Mouse (Mus musculus): ENCODE measurements around the gene Rnf8.
A peak's percentile ranks its signal among the peaks of the same experiment; 100 is the strongest.
"Not testable (repeated sequence)": the region's sequence is repeated elsewhere in the genome, so short reads cannot be mapped to it uniquely, and the experiment has no call there.

Gene Rnf8

DNA sequence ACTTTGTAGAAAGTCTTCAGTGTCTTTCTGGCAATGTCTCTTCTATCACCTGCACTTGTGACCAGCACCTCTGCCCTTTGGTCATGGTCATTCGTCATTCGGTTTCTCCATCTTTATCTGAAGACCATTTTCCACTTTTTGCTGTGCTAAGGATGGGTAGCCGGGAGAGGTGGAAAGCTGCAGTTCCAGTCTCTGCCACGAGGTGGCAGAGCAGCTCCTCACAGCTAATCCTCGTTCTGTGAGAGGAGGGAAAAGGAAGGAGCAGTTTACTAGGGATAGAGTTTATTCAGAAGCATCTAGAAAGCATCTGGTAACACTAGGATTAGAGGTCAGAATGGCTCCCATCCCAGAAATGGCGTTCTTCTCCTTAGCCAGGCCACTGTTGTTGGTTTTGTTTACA lies 11.3 kb upstream of the Rnf8 start:
- Histone ChIP-seq H3K4me3 (replicated peaks; ENCODE audit: low read length) (no peak overlapping the region), H3K27me3 (ENCODE audit: insufficient read depth, low read length) (no peaks in the 10 kb centered on the region), H3K4me1 (replicated peaks; ENCODE audit: low read depth, low read length) (peaks cover 58% of the 10 kb centered on the region), H3K36me3 (ENCODE audit: insufficient read depth, low read length) (peaks cover 39% of the 10 kb centered on the region), H3K9me3 (ENCODE audit: low read length) (peaks cover 3% of the 10 kb centered on the region; the same call in 1 of the 2 replicates)
- TF ChIP-seq NANOG (IDR thresholded peaks at IDR 0.05; ENCODE audit: borderline replicate concordance, low read length): no peak
- TF ChIP-seq CTCF (conservative IDR thresholded peaks at IDR 0.05; ENCODE audit: low read length): peak; percentile 96
- TF ChIP-seq POU5F1 (IDR thresholded peaks at IDR 0.05; ENCODE audit: borderline replicate concordance, low read length): no peak

DNA sequence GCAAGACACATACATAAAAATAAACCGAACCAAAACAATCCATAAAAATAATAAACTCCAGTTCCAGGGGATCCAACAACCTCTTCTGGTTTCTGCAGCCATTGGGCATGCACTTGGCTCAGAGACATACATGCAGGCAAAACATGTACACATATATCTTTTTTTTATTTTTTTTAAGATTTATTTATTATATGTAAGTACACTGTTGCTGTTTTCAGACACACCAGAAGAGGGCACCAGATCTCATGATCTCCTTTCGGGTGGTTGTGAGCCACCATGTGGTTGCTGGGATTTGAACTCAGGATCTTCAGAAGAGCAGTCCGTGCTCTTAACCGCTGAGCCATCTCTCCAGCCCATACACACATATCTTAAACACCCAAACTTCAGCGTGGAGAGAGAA lies 1.1 kb upstream of the Rnf8 start:
- not testable (repeated sequence) for H3K9me3 ChIP-seq (ENCODE audit: low read length)

DNA sequence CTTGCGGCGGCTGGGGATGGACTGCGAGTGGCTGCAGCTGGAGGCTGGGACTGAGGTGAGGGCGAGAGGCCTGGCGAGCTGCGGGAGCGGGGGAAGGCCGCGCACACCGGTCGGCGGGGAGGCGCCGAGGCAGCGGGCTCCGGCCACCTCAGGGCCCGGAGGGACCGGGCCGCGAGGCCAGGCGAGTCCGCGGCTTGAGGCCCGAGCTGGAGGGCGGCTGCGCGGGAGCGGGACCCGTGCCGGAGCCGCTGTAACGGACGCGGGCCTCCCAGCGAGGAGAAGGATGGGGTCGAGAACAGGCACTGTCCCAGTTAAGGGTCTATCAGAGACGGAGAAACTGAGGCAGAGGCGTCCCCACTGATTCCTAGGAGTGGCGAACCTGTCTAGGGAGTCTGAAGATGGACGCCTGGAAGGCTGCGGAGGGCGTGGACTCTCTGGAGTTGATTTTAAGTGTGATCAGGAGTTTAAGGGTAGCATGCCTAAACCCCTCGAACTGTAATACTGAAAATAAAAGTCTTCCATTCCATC lies 498 bp downstream of the Rnf8 start:
- H3K9me3 ChIP-seq (ENCODE audit: low read length): no peaks in the 10 kb centered on the region
- H3K4me1 ChIP-seq (replicated peaks; ENCODE audit: low read depth, low read length): peaks cover 52% of the 10 kb centered on the region
- TF ChIP-seq POU5F1 (IDR thresholded peaks at IDR 0.05; ENCODE audit: borderline replicate concordance, low read length) (no peak), NANOG (IDR thresholded peaks at IDR 0.05; ENCODE audit: borderline replicate concordance, low read length) (no peak), CTCF (conservative IDR thresholded peaks at IDR 0.05; ENCODE audit: low read length) (no peak)

More for the DNA sequence above, 1.1 kb upstream of the Rnf8 start:
- H3K27me3 ChIP-seq (ENCODE audit: insufficient read depth, low read length); H3K36me3 ChIP-seq (ENCODE audit: insufficient read depth, low read length); H3K4me3 ChIP-seq (replicated peaks; ENCODE audit: low read length): not testable (repeated sequence)
- peaks cover 51% of the 10 kb centered on the region for H3K4me1 ChIP-seq (replicated peaks; ENCODE audit: low read depth, low read length)
- TF ChIP-seq CTCF (conservative IDR thresholded peaks at IDR 0.05; ENCODE audit: low read length): peak; percentile 22

DNA sequence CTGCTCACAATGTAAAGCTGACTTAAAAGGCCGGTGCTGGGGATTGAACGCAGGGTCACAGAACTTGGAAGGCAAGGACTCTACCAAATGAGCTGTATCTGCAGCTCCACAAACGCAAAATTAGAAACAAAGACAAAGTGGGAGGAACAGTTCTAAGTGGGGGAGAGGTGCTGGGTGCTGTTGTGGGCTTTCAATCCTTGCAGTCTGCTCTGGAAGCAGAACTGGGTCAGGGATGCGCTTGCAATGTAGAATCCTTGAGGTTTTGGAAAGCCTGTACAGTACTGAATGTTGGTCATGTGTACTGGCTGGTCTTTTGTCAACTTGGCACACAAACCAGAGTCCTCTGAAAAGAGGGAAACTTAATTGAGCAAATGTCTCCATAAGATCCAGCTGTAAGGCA lies 1.0 kb downstream of the Rnf8 start:
- Histone ChIP-seq H3K27me3 (ENCODE audit: insufficient read depth, low read length) (no peaks in the 10 kb centered on the region), H3K36me3 (ENCODE audit: insufficient read depth, low read length) (peaks cover 27% of the 10 kb centered on the region), H3K9me3 (ENCODE audit: low read length) (no peaks in the 10 kb centered on the region), H3K4me3 (replicated peaks; ENCODE audit: low read length) (peak overlapping the region; percentile 90), H3K4me1 (replicated peaks; ENCODE audit: low read depth, low read length) (peaks cover 52% of the 10 kb centered on the region)
- TF ChIP-seq NANOG (IDR thresholded peaks at IDR 0.05; ENCODE audit: borderline replicate concordance, low read length) (no peak), CTCF (conservative IDR thresholded peaks at IDR 0.05; ENCODE audit: low read length) (no peak), POU5F1 (IDR thresholded peaks at IDR 0.05; ENCODE audit: borderline replicate concordance, low read length) (no peak)

More for the DNA sequence above, 498 bp downstream of the Rnf8 start:
- Histone ChIP-seq H3K4me3 (replicated peaks; ENCODE audit: low read length) (peak overlapping the region; percentile 90), H3K36me3 (ENCODE audit: insufficient read depth, low read length) (peaks cover 26% of the 10 kb centered on the region), H3K27me3 (ENCODE audit: insufficient read depth, low read length) (no peaks in the 10 kb centered on the region)

DNA sequence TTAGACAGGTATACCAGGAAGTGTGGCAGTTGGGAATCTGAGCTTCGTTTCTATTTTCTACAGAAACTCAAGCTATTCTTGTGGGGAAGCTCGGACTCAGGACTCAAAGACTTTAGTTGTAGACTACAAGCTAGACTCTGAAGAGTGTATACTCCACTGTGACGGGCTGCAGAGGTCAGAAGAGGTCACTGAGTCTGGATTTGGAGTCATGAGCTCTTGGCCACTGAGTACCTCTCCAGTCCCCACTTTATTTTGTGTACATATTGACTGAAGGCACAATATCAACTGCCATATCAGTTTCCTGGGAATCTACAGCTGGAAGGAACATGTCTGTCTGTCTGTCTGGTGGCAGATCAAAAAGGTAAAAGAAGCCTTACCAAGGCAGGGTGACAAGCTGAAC lies 4.6 kb downstream of the Rnf8 start:
- Histone ChIP-seq H3K36me3 (ENCODE audit: insufficient read depth, low read length) (peaks cover 57% of the 10 kb centered on the region), H3K4me3 (replicated peaks; ENCODE audit: low read length) (no peak overlapping the region), H3K27me3 (ENCODE audit: insufficient read depth, low read length) (no peaks in the 10 kb centered on the region), H3K9me3 (ENCODE audit: low read length) (no peaks in the 10 kb centered on the region), H3K4me1 (replicated peaks; ENCODE audit: low read depth, low read length) (peaks cover 32% of the 10 kb centered on the region)
- TF ChIP-seq POU5F1 (IDR thresholded peaks at IDR 0.05; ENCODE audit: borderline replicate concordance, low read length) (no peak), NANOG (IDR thresholded peaks at IDR 0.05; ENCODE audit: borderline replicate concordance, low read length) (no peak), CTCF (conservative IDR thresholded peaks at IDR 0.05; ENCODE audit: low read length) (no peak)

DNA sequence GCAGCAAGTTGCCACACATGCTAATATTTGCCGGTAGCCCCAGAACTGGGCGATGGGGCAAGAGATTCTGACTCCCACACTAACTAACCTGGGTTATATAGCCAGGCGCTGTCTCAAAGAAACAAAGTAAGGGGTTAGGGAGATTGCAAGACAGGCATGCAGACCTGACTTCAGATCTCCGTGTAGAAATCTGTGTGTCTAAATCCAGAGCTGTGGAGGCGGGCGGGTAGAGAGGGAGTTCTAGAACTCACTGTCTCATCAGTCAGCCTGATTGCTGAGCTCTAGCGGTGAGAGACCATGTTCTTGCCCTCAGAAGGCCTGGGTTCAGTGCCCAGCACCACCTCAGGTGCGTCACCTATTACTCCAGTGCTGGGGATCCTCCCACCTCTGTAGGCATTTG lies 8.9 kb downstream of the Rnf8 start:
- peaks cover 39% of the 10 kb centered on the region for H3K4me1 ChIP-seq (replicated peaks; ENCODE audit: low read depth, low read length)
- TF ChIP-seq CTCF (conservative IDR thresholded peaks at IDR 0.05; ENCODE audit: low read length) (no peak), NANOG (IDR thresholded peaks at IDR 0.05; ENCODE audit: borderline replicate concordance, low read length) (no peak), POU5F1 (IDR thresholded peaks at IDR 0.05; ENCODE audit: borderline replicate concordance, low read length) (no peak)
- H3K4me3 ChIP-seq (replicated peaks; ENCODE audit: low read length): no peak overlapping the region
- peaks cover 88% of the 10 kb centered on the region for H3K36me3 ChIP-seq (ENCODE audit: insufficient read depth, low read length)
- H3K9me3 ChIP-seq (ENCODE audit: low read length): no peaks in the 10 kb centered on the region
- H3K27me3 ChIP-seq (ENCODE audit: insufficient read depth, low read length): no peaks in the 10 kb centered on the region

DNA sequence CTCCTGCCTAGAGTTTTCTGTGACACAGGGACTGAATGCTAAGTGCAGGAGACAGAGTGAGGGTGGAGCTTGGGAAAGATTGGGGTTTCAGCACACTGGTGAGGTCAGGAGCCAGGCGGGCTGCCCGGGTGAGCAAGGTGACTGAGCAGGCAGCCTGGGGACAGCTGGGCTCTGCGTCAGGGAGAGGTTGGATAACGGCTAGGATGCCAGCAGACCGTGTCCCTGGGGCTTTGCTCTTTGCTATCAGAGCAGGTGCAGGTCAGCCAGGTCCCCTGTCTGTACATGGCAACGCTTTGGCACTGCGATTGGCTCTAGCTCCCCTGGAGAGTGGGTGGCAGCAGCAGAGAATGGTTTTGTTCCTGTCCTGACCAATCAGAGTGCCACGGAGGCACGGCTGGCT lies 12.7 kb downstream of the Rnf8 start:
- Histone ChIP-seq H3K9me3 (ENCODE audit: low read length) (no peaks in the 10 kb centered on the region), H3K4me1 (replicated peaks; ENCODE audit: low read depth, low read length) (peaks cover 75% of the 10 kb centered on the region), H3K27me3 (ENCODE audit: insufficient read depth, low read length) (no peaks in the 10 kb centered on the region), H3K36me3 (ENCODE audit: insufficient read depth, low read length) (peaks cover 89% of the 10 kb centered on the region), H3K4me3 (replicated peaks; ENCODE audit: low read length) (0 out of 2 replicates have a peak overlapping the region, but pooled peaks have one; percentile 17)
- TF ChIP-seq NANOG (IDR thresholded peaks at IDR 0.05; ENCODE audit: borderline replicate concordance, low read length): no peak
- TF ChIP-seq POU5F1 (IDR thresholded peaks at IDR 0.05; ENCODE audit: borderline replicate concordance, low read length): no peak
- TF ChIP-seq CTCF (conservative IDR thresholded peaks at IDR 0.05; ENCODE audit: low read length): no peak

DNA sequence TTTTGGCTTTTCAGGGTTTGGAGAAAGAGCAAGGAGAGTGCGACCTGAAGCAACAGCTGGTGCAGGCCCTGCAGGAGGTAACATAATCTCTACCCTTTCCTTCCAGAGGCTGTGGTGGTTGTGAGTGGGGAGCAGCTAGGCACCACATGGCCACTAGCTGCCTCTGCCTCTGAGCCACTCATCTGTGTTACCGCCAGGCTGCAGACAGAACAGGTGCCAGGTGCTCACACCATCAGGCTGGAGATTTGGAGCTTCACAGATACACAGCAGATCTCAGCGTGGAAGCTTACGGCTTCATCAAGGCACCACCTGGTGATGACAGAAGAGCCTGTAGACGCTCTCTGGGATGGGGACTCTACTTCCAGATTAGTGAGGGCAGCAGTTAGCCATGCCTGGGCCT lies 14.4 kb downstream of the Rnf8 start:
- H3K27me3 ChIP-seq (ENCODE audit: insufficient read depth, low read length): no peaks in the 10 kb centered on the region
- H3K9me3 ChIP-seq (ENCODE audit: low read length): no peaks in the 10 kb centered on the region
- H3K4me3 ChIP-seq (replicated peaks; ENCODE audit: low read length): no peak overlapping the region
- peaks cover 79% of the 10 kb centered on the region for H3K36me3 ChIP-seq (ENCODE audit: insufficient read depth, low read length)
- H3K4me1 ChIP-seq (replicated peaks; ENCODE audit: low read depth, low read length): peaks cover 92% of the 10 kb centered on the region
- no peak for TF ChIP-seq NANOG (IDR thresholded peaks at IDR 0.05; ENCODE audit: borderline replicate concordance, low read length)
- no peak for TF ChIP-seq CTCF (conservative IDR thresholded peaks at IDR 0.05; ENCODE audit: low read length)

DNA sequence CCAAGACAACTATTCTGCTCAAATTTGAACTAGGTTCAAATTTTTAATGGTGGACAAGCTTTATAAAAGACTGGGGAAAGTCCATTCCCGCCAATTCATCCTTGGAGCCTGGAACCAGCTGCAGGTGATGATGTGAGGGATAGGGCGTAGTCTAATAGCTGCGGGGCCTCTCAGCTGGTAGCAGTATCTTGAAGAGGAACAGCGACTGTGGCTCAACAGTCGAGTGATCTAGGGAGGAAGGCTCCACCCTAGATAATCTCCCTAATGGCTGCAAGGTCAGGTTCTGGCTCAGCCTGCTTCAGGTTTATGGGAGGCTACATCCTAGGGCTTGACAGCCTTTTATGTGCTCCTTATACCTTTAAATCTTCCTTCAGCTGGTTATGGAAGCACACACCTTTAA lies 15.0 kb downstream of the Rnf8 start:
- H3K36me3 ChIP-seq (ENCODE audit: insufficient read depth, low read length): peaks cover 79% of the 10 kb centered on the region
- H3K9me3 ChIP-seq (ENCODE audit: low read length): no peaks in the 10 kb centered on the region
- no peaks in the 10 kb centered on the region for H3K27me3 ChIP-seq (ENCODE audit: insufficient read depth, low read length)
- TF ChIP-seq NANOG (IDR thresholded peaks at IDR 0.05; ENCODE audit: borderline replicate concordance, low read length): 0 out of 2 replicates have a peak, but pooled peaks have one; percentile 13
- TF ChIP-seq POU5F1 (IDR thresholded peaks at IDR 0.05; ENCODE audit: borderline replicate concordance, low read length): no peak
- TF ChIP-seq CTCF (conservative IDR thresholded peaks at IDR 0.05; ENCODE audit: low read length): no peak
- H3K4me1 ChIP-seq (replicated peaks; ENCODE audit: low read depth, low read length): peaks cover 98% of the 10 kb centered on the region
- H3K4me3 ChIP-seq (replicated peaks; ENCODE audit: low read length): 0 out of 2 replicates have a peak overlapping the region, but pooled peaks have one; percentile 3

Measured in E14TG2a.4 (cell line).